Mouse (Mus musculus) bone marrow, adult 2 months (tissue): ENCODE data around the gene Pi4kb.

Source experiments
- CTCF ChIP-seq: fragments of 200-500 bp; IDR thresholded peaks from 2 replicates; pipeline ENCODE4 v1.5.1; 2011; ENCODE audit warnings: low read length, control low read depth; ENCODE audit not compliant: control insufficient read depth, insufficient read depth
- POLR2A ChIP-seq: fragments of 200-500 bp; IDR thresholded peaks from 2 replicates; pipeline ENCODE4 v1.6.1; 2011; ENCODE audit warnings: low read depth, mild to moderate bottlenecking, control low read depth, low read length, borderline replicate concordance; ENCODE audit not compliant: control insufficient read depth

DNA sequence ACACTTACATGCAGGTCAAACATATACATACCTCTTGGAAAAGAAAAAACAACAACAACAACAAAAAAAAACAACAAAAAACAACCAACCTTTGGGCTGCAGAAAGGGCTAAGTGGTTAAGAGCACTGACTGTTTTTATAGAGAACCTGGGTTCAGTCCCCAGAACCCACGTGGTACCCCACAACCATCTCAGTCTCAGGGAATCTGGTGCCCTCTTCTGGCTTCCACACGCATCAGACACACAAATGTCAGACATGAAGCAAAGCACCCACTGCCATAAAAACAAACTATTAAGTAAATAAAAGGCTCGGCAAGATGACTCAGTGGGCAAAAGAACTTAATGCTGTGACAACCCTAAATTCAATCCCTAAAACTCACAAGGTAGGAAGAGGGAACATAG lies 55.4 kb downstream of the Pi4kb start:
- TF ChIP-seq POLR2A: no peak
- peak; percentile 14; the same call in 1 of the 2 replicates for TF ChIP-seq CTCF
